Mouse (Mus musculus): ENCODE data around the gene Aig1.

The Aig1 gene

GRCm38 (mm10) chr10:13690773-13691172 is 178.0 kb downstream of the Aig1 start:
- DNase-seq: no peak

- no peak for DNase-seq
These were observed 178.8 kb downstream of the Aig1 start for GRCm38 (mm10) chr10:13689841-13690590.

- peak; percentile 27 to 42 for DNase-seq
These were observed 180.2 kb downstream of the Aig1 start for GRCm38 (mm10) chr10:13688386-13689120.

GRCm38 (mm10) chr10:13687182-13687810 is 181.5 kb downstream of the Aig1 start:
- no peak for DNase-seq

- DNase-seq: peak; percentile 10 to 12
These were observed 182.7 kb downstream of the Aig1 start for GRCm38 (mm10) chr10:13686127-13686526.

GRCm38 (mm10) chr10:13685366-13685765 is 183.4 kb downstream of the Aig1 start:
- no peak for DNase-seq

GRCm38 (mm10) chr10:13684452-13684851 is 184.3 kb downstream of the Aig1 start:
- no peak for DNase-seq

- DNase-seq: peak; percentile 20 to 39
These were observed 186.2 kb downstream of the Aig1 start for GRCm38 (mm10) chr10:13682565-13682964.

GRCm38 (mm10) chr10:13677440-13677839 is 191.3 kb downstream of the Aig1 start:
- DNase-seq: peak in 1 of 2 experiments; percentile 7

- DNase-seq: no peak
These were observed 193.8 kb downstream of the Aig1 start for GRCm38 (mm10) chr10:13675033-13675379.

- DNase-seq: no peak
These were observed 194.3 kb downstream of the Aig1 start for GRCm38 (mm10) chr10:13674304-13675032.

- peak; percentile 9 to 13 for DNase-seq
These were observed 201.5 kb downstream of the Aig1 start for GRCm38 (mm10) chr10:13667166-13667696.

GRCm38 (mm10) chr10:13663476-13663875 is 205.3 kb downstream of the Aig1 start:
- no peak for DNase-seq

- DNase-seq: no peak
These were observed 209.0 kb downstream of the Aig1 start for GRCm38 (mm10) chr10:13659778-13660177.

- DNase-seq: no peak
These were observed 214.9 kb downstream of the Aig1 start for GRCm38 (mm10) chr10:13653739-13654462.

- DNase-seq: no peak
These were observed 215.5 kb downstream of the Aig1 start for GRCm38 (mm10) chr10:13653326-13653725.

- no peak for DNase-seq
These were observed 216.7 kb downstream of the Aig1 start for GRCm38 (mm10) chr10:13652061-13652460.

GRCm38 (mm10) chr10:13641750-13642149 is 227.0 kb downstream of the Aig1 start:
- peak; percentile 15 to 43 for DNase-seq

GRCm38 (mm10) chr10:13631796-13632195 is 237.0 kb downstream of the Aig1 start:
- DNase-seq: no peak

GRCm38 (mm10) chr10:13623735-13624134 is 245.0 kb downstream of the Aig1 start:
- DNase-seq: no peak

- DNase-seq: no peak
These were observed 267.9 kb downstream of the Aig1 start for GRCm38 (mm10) chr10:13600926-13601325.

- DNase-seq: no peak
These were observed 271.3 kb downstream of the Aig1 start for GRCm38 (mm10) chr10:13597491-13597890.
